In genomic region chr11:88993625-88994024, GRCm38 (mm10) we compare ENCODE assay signal across 9 mouse cellular contexts. TPM values are rescaled to one million over a fixed set of nuclear protein-coding genes. Genes with fewer than 3 reads are reported as not detected.
DNase-seq lines count a peak whose midpoint lies in the region; ATAC-seq and TF ChIP-seq lines count a peak whose summit lies in the region.
"Had no signal": no experiment of that assay in that cellular context is flagged by ENCODE, and none has a peak within 500 bp of the region (broad histone marks: within the 10 kb centered on the region; RNA-seq: fewer than 3 reads in every experiment).

No protein-coding gene starts in this region.

- H3K4me3 ChIP-seq in stomach, postnatal 0 days (ENCODE audit: low read depth, low read length), result no peak overlapping the region

- ATAC-seq in stomach, postnatal 0 days (ENCODE audit: low FRiP score, low TSS enrichment), result peak; percentile 47

- H3K4me2 ChIP-seq in stomach, postnatal 0 days (replicated peaks; ENCODE audit: low read depth), result no peak overlapping the region

- peak; percentile 84 for TF ChIP-seq CTCF in stomach, postnatal 0 days (IDR thresholded peaks at IDR 0.05; ENCODE audit: low read depth)

- H3K9me3 ChIP-seq in stomach, postnatal 0 days (ENCODE audit: control insufficient read depth, low read length), result no peaks in the 10 kb centered on the region

- 0 out of 2 replicates have a peak, but pooled peaks cover 4% of the 10 kb centered on the region for H3K36me3 ChIP-seq in stomach, postnatal 0 days (ENCODE audit: control insufficient read depth, insufficient read depth, low read length)

- 21% methylated on average over 5 of the region's 5 CpGs for WGBS in stomach, postnatal 0 days

- no peak overlapping the region for H3K9ac ChIP-seq in stomach, postnatal 0 days (ENCODE audit: low read length)

- H3K4me1 ChIP-seq in stomach, postnatal 0 days (replicated peaks; ENCODE audit: control insufficient read depth, insufficient read depth), result no peaks in the 10 kb centered on the region

- H3K27me3 ChIP-seq in stomach, postnatal 0 days (ENCODE audit: control insufficient read depth, insufficient read depth, low read length), result no peaks in the 10 kb centered on the region

- TF ChIP-seq EP300 in stomach, postnatal 0 days (optimal IDR thresholded peaks at IDR 0.05), result no peak

- peak; percentile 82 for DNase-seq in A20 (ENCODE audit: low read depth, low spot score)
- peak; percentile 84 for DNase-seq in CD4-positive helper T cell, adult 2 months (ENCODE audit: low read depth, low spot score)
- DNase-seq in adrenal gland, postnatal 36 days, result peak; percentile 77 to 79
- DNase-seq in heart, adult 9 months (ENCODE audit: low spot score in 2 of 2), result peak; percentile 74
- peak; percentile 78 to 84 for DNase-seq in kidney, postnatal 25 days
- DNase-seq in lung, postnatal 4 days, result peak; percentile 71 to 85
- peak; percentile 76 for DNase-seq in stomach, postnatal 0 days (ENCODE audit: low spot score)

- H3K27ac ChIP-seq in stomach, postnatal 0 days (replicated peaks), result no peak overlapping the region

RNA-seq across cellular contexts. Expression of gene Trim25, which starts 5.6 kb away (rescaled TPM):
- total RNA-seq in adrenal gland, postnatal 36 days (2021), result 100 to 1,000 TPM; 146 to 165 TPM
- 28.3 and 29.5 TPM in 2 replicates for polyA plus RNA-seq in stomach, postnatal 0 days (2015; fragmentation: Nextera tagmentation; extraction: Ambion mirVana)

RNA-seq across cellular contexts. Expression of gene Coil, which starts 23.6 kb away (rescaled TPM):
- 10 to 100 TPM; 10.2 to 10.7 TPM for total RNA-seq in adrenal gland, postnatal 36 days (2021)
- polyA plus RNA-seq in stomach, postnatal 0 days (2015; fragmentation: Nextera tagmentation; extraction: Ambion mirVana), result 5.9 and 6.2 TPM in 2 replicates

RNA-seq across cellular contexts. Expression of gene Elobl, which starts 26.9 kb away (rescaled TPM):
- total RNA-seq in adrenal gland, postnatal 36 days (2021), result not detected
- polyA plus RNA-seq in stomach, postnatal 0 days (2015; fragmentation: Nextera tagmentation; extraction: Ambion mirVana), result not detected in 2 replicates
- total RNA-seq: gastrocnemius, postnatal 4 days had no signal
- polyA plus RNA-seq: neural tube, embryonic 14.5 days had no signal

RNA-seq across cellular contexts. Expression of gene Scpep1, which starts 38.4 kb away (rescaled TPM):
- 100 to 1,000 TPM; 178 to 288 TPM for total RNA-seq in adrenal gland, postnatal 36 days (2021)
- 67.2 and 67.8 TPM in 2 replicates for polyA plus RNA-seq in stomach, postnatal 0 days (2015; fragmentation: Nextera tagmentation; extraction: Ambion mirVana)
